Mouse (Mus musculus) MEL (cell line): ENCODE data around the gene Vwf. TPM values are rescaled to one million over a fixed set of nuclear protein-coding genes. Genes with fewer than 3 reads are reported as not detected.

ENCODE experiments used
- DNase-seq: peaks from one replicate; pipeline ENCODE4 v3.0.0; 2011; ENCODE audit warnings: low read depth, low spot score
- H3K27ac ChIP-seq: 2 replicates; pipeline ENCODE4 v1.5.1; 2012; ENCODE audit warnings: low read depth, mild to moderate bottlenecking, control low read depth, low read length, moderate library complexity; ENCODE audit not compliant: control insufficient read depth
- H3K27me3 ChIP-seq, 2 experiments: fragments of 150-350 bp in 1 of 2; sonication (generic) in 1 of 2; 2 replicates each; pipeline ENCODE4 v1.6.1; 2012; ENCODE audit warnings: low read length in 2 of 2, mild to moderate bottlenecking in 2 of 2, improper control_type of control experiment in 1 of 2, moderate library complexity in 1 of 2; ENCODE audit not compliant: insufficient read depth in 2 of 2, control insufficient read depth in 1 of 2
- H3K36me3 ChIP-seq, 2 experiments: 2 replicates each; pipeline ENCODE4 v1.6.1; 2012 to 2014; ENCODE audit warnings: low read length in 2 of 2, improper control_type of control experiment in 1 of 2, inconsistent platforms in 1 of 2, mild to moderate bottlenecking in 1 of 2; ENCODE audit not compliant: insufficient read depth in 2 of 2, control insufficient read depth in 1 of 2
- H3K4me1 ChIP-seq, 2 experiments: fragments of 150-350 bp in 1 of 2; sonication (generic) in 1 of 2; 2 replicates each; pipeline ENCODE4 v1.6.1; 2012; ENCODE audit warnings: low read length in 2 of 2, improper control_type of control experiment in 1 of 2, mild to moderate bottlenecking in 1 of 2; ENCODE audit not compliant: insufficient read depth in 2 of 2, control insufficient read depth in 1 of 2
- H3K4me3 ChIP-seq, 2 experiments: fragments of 150-350 bp in 1 of 2; sonication (generic) in 1 of 2; 2 replicates each; pipeline ENCODE4 v1.5.1; 2012; ENCODE audit warnings: low read depth in 2 of 2, low read length in 2 of 2, mild to moderate bottlenecking in 2 of 2, moderate library complexity in 2 of 2, control low read depth in 1 of 2, improper control_type of control experiment in 1 of 2; ENCODE audit not compliant: control insufficient read depth in 1 of 2, insufficient read depth in 1 of 2
- H3K79me2 ChIP-seq: 2 replicates; pipeline ENCODE4 v1.6.1; 2012; ENCODE audit warnings: mild to moderate bottlenecking, low read length, moderate library complexity; ENCODE audit not compliant: control insufficient read depth, poor library complexity, insufficient read depth
- H3K9ac ChIP-seq: 2 replicates; pipeline ENCODE4 v1.6.1; 2012; ENCODE audit warnings: low read depth, mild to moderate bottlenecking, control low read depth, low read length, moderate library complexity; ENCODE audit not compliant: control insufficient read depth, poor library complexity, severe bottlenecking
- H3K9me3 ChIP-seq: fragments of 150-350 bp; sonication (generic); replicated peaks from 2 replicates; pipeline ENCODE4 v1.6.1; 2012; ENCODE audit warnings: mild to moderate bottlenecking, low read length, improper control_type of control experiment, moderate library complexity; ENCODE audit not compliant: insufficient read depth
- CHD1 ChIP-seq: IDR thresholded peaks from 2 replicates; pipeline ENCODE4 v1.6.1; 2012; ENCODE audit warnings: low read depth, mild to moderate bottlenecking, inconsistent platforms, low read length, improper control_type of control experiment
- CHD2 ChIP-seq: IDR thresholded peaks from 2 replicates; pipeline ENCODE4 v1.6.1; 2011; ENCODE audit warnings: low read length, improper control_type of control experiment
- E2F4 ChIP-seq: IDR thresholded peaks from 2 replicates; pipeline ENCODE4 v1.6.1; 2011; ENCODE audit warnings: low read depth, low read length, improper control_type of control experiment, borderline replicate concordance
- ELF1 ChIP-seq: IDR thresholded peaks from 2 replicates; pipeline ENCODE4 v1.6.1; 2014; ENCODE audit warnings: low read depth, mild to moderate bottlenecking, inconsistent platforms, low read length, improper control_type of control experiment, moderate library complexity
- EP300 ChIP-seq, 2 experiments: IDR thresholded peaks; 2 replicates each; pipeline ENCODE4 v1.6.1; 2011; ENCODE audit warnings: improper control_type of control experiment in 2 of 2, low read length in 2 of 2, low read depth in 1 of 2, mild to moderate bottlenecking in 1 of 2
- ETS1 ChIP-seq: IDR thresholded peaks from 2 replicates; pipeline ENCODE4 v1.6.1; 2012; ENCODE audit warnings: low read depth, mild to moderate bottlenecking, inconsistent platforms, low read length, improper control_type of control experiment, moderate library complexity
- GABPA ChIP-seq: IDR thresholded peaks from 2 replicates; pipeline ENCODE4 v1.6.1; 2012; ENCODE audit warnings: low read depth, mild to moderate bottlenecking, inconsistent platforms, low read length, improper control_type of control experiment, moderate library complexity
- GATA1 ChIP-seq: IDR thresholded peaks from 2 replicates; pipeline ENCODE4 v1.6.1; 2011; ENCODE audit warnings: low read depth, low read length, improper control_type of control experiment
- KAT2A ChIP-seq: conservative IDR thresholded peaks from 2 replicates; pipeline ENCODE4 v1.6.1; 2012; ENCODE audit warnings: low read depth, low read length, improper control_type of control experiment, inconsistent platforms
- MAFK ChIP-seq: IDR thresholded peaks from 2 replicates; pipeline ENCODE4 v1.6.1; 2011; ENCODE audit warnings: low read depth, mild to moderate bottlenecking, low read length, improper control_type of control experiment, borderline replicate concordance
- MAX ChIP-seq: IDR thresholded peaks from 2 replicates; pipeline ENCODE4 v1.6.1; 2011; ENCODE audit warnings: low read length, improper control_type of control experiment
- MXI1 ChIP-seq: IDR thresholded peaks from 2 replicates; pipeline ENCODE4 v1.6.1; 2011; ENCODE audit warnings: mild to moderate bottlenecking, low read depth, low read length, improper control_type of control experiment
- MYB ChIP-seq: IDR thresholded peaks from 2 replicates; pipeline ENCODE4 v1.6.1; 2011; ENCODE audit warnings: mild to moderate bottlenecking, low read depth, low read length, improper control_type of control experiment
- NRF1 ChIP-seq: IDR thresholded peaks from 2 replicates; pipeline ENCODE4 v1.6.1; 2014; ENCODE audit warnings: low read depth, mild to moderate bottlenecking, inconsistent platforms, low read length, improper control_type of control experiment, moderate library complexity; ENCODE audit not compliant: poor library complexity, insufficient read depth, severe bottlenecking
- POLR2A ChIP-seq, 2 experiments: IDR thresholded peaks; 2 replicates each; pipeline ENCODE4 v1.6.1; 2011 to 2012; ENCODE audit warnings: low read length in 2 of 2, mild to moderate bottlenecking in 2 of 2, control low read depth in 1 of 2, improper control_type of control experiment in 1 of 2, low read depth in 1 of 2, moderate library complexity in 1 of 2; ENCODE audit not compliant: control insufficient read depth in 1 of 2, insufficient read depth in 1 of 2, poor library complexity in 1 of 2
- POLR2AphosphoS2 ChIP-seq: IDR thresholded peaks from 2 replicates; pipeline ENCODE4 v1.6.1; 2011; ENCODE audit warnings: low read length, improper control_type of control experiment
- POLR2AphosphoS5 ChIP-seq: IDR thresholded peaks from 2 replicates; pipeline ENCODE4 v1.6.1; 2012; ENCODE audit warnings: low read depth, borderline replicate concordance, mild to moderate bottlenecking, inconsistent platforms, low read length, moderate library complexity, mixed read lengths
- RAD21 ChIP-seq: IDR thresholded peaks from 2 replicates; pipeline ENCODE4 v1.6.1; 2011; ENCODE audit warnings: mild to moderate bottlenecking, low read depth, low read length, improper control_type of control experiment
- RCOR1 ChIP-seq: IDR thresholded peaks from 2 replicates; pipeline ENCODE4 v1.6.1; 2012; ENCODE audit warnings: low read depth, mild to moderate bottlenecking, inconsistent platforms, low read length, improper control_type of control experiment
- SIN3A ChIP-seq: IDR thresholded peaks from 2 replicates; pipeline ENCODE4 v1.6.1; 2012; ENCODE audit warnings: low read length, improper control_type of control experiment, inconsistent platforms
- SMC3 ChIP-seq: IDR thresholded peaks from 2 replicates; pipeline ENCODE4 v1.6.1; 2011; ENCODE audit warnings: low read depth, low read length, improper control_type of control experiment
- TAL1 ChIP-seq: IDR thresholded peaks from 2 replicates; pipeline ENCODE4 v1.6.1; 2012; ENCODE audit warnings: mild to moderate bottlenecking, inconsistent platforms, low read length, moderate library complexity, mixed read lengths
- TBP ChIP-seq: IDR thresholded peaks from 2 replicates; pipeline ENCODE4 v1.8.0; 2011; ENCODE audit warnings: low read depth, low read length, improper control_type of control experiment
- TCF12 ChIP-seq: IDR thresholded peaks from 2 replicates; pipeline ENCODE4 v1.6.1; 2014; ENCODE audit warnings: low read depth, mild to moderate bottlenecking, inconsistent platforms, low read length, improper control_type of control experiment, moderate library complexity
- UBTF ChIP-seq: IDR thresholded peaks from 2 replicates; pipeline ENCODE4 v1.6.1; 2012; ENCODE audit warnings: low read depth, mild to moderate bottlenecking, inconsistent platforms, low read length, improper control_type of control experiment, moderate library complexity, borderline replicate concordance; ENCODE audit not compliant: insufficient read depth
- USF1 ChIP-seq: IDR thresholded peaks from 2 replicates; pipeline ENCODE4 v1.6.1; 2014; ENCODE audit warnings: low read depth, mild to moderate bottlenecking, inconsistent platforms, low read length, improper control_type of control experiment, moderate library complexity
- USF2 ChIP-seq, 2 experiments: IDR thresholded peaks; 2 replicates each; pipeline ENCODE4 v1.6.1; 2011 to 2012; ENCODE audit warnings: improper control_type of control experiment in 2 of 2, low read length in 2 of 2, borderline replicate concordance in 1 of 2, inconsistent platforms in 1 of 2, low read depth in 1 of 2, mild to moderate bottlenecking in 1 of 2; ENCODE audit not compliant: insufficient read depth in 1 of 2
- ZC3H11A ChIP-seq: IDR thresholded peaks from 2 replicates; pipeline ENCODE4 v1.6.1; 2012; ENCODE audit warnings: low read depth, mild to moderate bottlenecking, inconsistent platforms, low read length, improper control_type of control experiment
- polyA plus RNA-seq, 2 experiments: library from polyadenylated mRNA; stranded (reverse) in 1 of 2; unstranded in 1 of 2; fragments of >175 nt in 1 of 2; fragments of >200 nt in 1 of 2; gene quantifications; 2 replicates each; pipeline versions ENCODE4 v1.2.1 to v1.2.4; 2012; ENCODE audit warnings: low replicate concordance in 2 of 2, low read depth in 1 of 2; ENCODE audit not compliant: insufficient read length in 2 of 2, insufficient read depth in 1 of 2, missing spikeins in 1 of 2
- total RNA-seq: library from RNA; depleted of rRNA; stranded (reverse); fragments of 300-350 nt; gene quantifications from 2 replicates; pipeline ENCODE4 v1.2.3, GENCODE M21; 2012

Vwf gene
- total and polyA plus RNA-seq, 3 experiments = 0.29 to 0.42 TPM; not detected in 1

DNA sequence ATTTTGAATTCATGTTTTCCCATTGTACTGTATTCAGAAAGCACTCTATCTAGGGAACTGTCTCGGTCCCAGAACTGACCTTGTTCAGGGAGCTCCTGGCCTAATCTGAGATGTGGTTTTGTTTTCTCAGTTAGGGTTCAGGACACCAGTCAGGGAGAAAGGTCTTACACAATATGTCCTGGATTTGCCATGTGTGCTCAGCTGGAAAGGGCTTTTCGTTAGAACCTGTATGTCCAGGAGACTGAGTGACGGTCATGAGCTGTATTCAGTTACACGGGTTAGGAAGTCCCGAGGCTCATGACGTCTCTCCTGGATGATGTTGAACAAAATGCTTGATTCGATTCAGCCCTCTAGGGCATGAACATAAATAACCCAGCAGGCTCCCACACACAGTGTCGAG, 43.9 kb downstream of the Vwf start:
- Histone ChIP-seq H3K27ac (no peak overlapping the region), H3K9me3 (no peaks in the 10 kb centered on the region), H3K79me2 (no peaks in the 10 kb centered on the region), H3K27me3 (peaks cover 0 to 2% of the 10 kb centered on the region in 2 experiments; a peak in 2 of 4 replicates), H3K36me3 (no peaks in the 10 kb centered on the region), H3K4me3 (no peak overlapping the region), H3K9ac (no peak overlapping the region), H3K4me1 (no peaks in the 10 kb centered on the region)
- DNase-seq = no peak
- TF ChIP-seq E2F4 (no peak), ZC3H11A (no peak), GABPA (no peak), NRF1 (no peak), EP300 (IDR thresholded peaks at IDR 0.05; ENCODE audit: low read depth in 1 of 2, low read length in 2 of 2) (no peak), CHD2 (no peak), RAD21 (no peak), TCF12 (no peak), ELF1 (no peak), POLR2AphosphoS5 (no peak), POLR2A (IDR thresholded peaks at IDR 0.05; ENCODE audit: control insufficient read depth in 1 of 2, insufficient read depth in 1 of 2, low read depth in 1 of 2, low read length in 2 of 2, poor library complexity in 1 of 2) (no peak), MYB (no peak), CHD1 (no peak), TAL1 (no peak), MXI1 (no peak), GATA1 (no peak), TBP (no peak), KAT2A (no peak), MAX (no peak), SMC3 (no peak)

GRCm38 (mm10) chr6:125591652-125592385, 45.2 kb downstream of the Vwf start:
- Histone ChIP-seq H3K9ac (no peak overlapping the region), H3K27me3 (peaks cover 0 to 2% of the 10 kb centered on the region in 2 experiments; a peak in 2 of 4 replicates), H3K27ac (no peak overlapping the region), H3K36me3 (no peaks in the 10 kb centered on the region), H3K4me3 (no peak overlapping the region), H3K4me1 (no peaks in the 10 kb centered on the region), H3K9me3 (no peaks in the 10 kb centered on the region), H3K79me2 (no peaks in the 10 kb centered on the region)
- TF ChIP-seq RCOR1 (no peak), POLR2AphosphoS2 (no peak), MYB (no peak), MXI1 (no peak), TCF12 (no peak), TAL1 (no peak), CHD1 (no peak), ETS1 (no peak), NRF1 (no peak), SIN3A (no peak), UBTF (no peak), RAD21 (no peak), GATA1 (no peak), USF1 (no peak), MAFK (no peak), KAT2A (no peak), USF2 (IDR thresholded peaks at IDR 0.05; ENCODE audit: borderline replicate concordance in 1 of 2, insufficient read depth in 1 of 2, low read depth in 1 of 2, low read length in 2 of 2) (no peak)
- DNase-seq = no peak
